Mouse (Mus musculus): ENCODE measurements at regions not wholly inside any gene's neighbourhood (a gene's known extent, or its start where the extent isn't known, plus 50 kb on each side); places are given as distances from the start of the nearest gene placed in this dataset.

GRCm38 (mm10) chr2:137981766-137982165, 274.6 kb upstream of the Btbd3 start:
- in situ Hi-C loops (cut with MboI, MseI), result no loop called here

- in situ Hi-C loops (cut with MboI, MseI), result no loop called here
Observed at GRCm38 (mm10) chr2:137977767-137978166, 278.6 kb upstream of the Btbd3 start.

DNA sequence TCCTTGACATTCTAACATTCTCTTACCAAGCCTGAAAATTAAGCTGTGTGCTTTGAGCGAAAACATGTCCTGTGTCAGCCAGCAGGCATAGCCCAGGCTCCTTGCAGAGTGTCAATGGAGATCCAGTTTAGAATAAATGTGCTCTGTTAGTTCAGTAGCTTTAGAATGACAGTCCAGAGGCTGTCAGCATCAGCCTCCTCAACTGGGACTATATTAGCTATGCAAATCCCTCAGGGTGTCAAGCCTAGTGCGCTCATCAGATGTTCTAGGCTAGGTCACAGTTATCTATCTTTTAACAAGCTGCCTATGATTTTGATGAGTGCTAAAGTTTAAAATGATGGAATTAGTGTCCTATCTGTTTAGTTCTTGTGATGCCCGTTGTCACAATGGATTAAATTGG, 281.7 kb upstream of the Btbd3 start:
- in situ Hi-C loops (cut with MboI, MseI), result no loop called here

DNA sequence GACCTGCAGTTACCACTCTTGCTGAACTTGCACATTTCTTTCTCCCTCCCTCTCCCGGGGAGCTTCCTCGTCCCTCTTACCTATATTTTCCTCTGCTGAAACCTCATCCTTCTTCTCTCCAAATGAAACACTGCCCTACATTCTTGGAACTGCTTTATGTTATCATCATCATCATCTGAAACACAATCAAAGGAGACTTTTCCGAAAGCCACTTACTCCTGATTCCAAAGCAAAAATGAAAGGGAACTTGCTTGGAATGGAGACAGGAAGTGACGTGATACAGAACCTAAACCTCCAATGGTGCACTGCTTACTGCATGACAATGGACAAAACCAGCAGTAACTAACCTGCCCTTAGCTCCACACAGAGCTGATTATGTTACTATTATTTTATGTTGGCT, 287.2 kb upstream of the Btbd3 start:
- in situ Hi-C loops (cut with MboI, MseI), result no loop called here

- in situ Hi-C loops (cut with MboI, MseI), result no loop called here
Observed at GRCm38 (mm10) chr2:137966460-137967076, 289.8 kb upstream of the Btbd3 start.

DNA sequence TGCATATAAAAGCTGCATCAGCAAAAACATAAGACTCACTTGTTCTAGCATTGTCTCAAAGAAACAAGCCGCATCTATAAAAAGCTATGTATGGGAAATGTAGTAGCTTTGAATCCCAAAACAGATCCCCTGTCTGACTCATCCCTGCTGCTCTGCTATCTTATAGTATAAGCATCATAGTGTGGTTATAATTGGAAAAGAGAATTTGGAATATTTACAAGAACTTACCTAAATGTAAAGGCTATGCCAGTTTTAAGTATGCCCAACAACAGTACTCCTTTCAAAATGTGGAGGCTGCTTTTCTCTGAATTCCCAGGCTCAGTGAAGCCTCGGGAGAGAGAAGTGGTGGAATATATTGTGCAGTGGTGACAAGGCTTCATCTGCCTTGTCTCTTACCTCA, 301.5 kb upstream of the Btbd3 start:
- in situ Hi-C loops (cut with MboI, MseI), result no loop called here

GRCm38 (mm10) chr2:137953144-137953543, 303.2 kb upstream of the Btbd3 start:
- in situ Hi-C loops (cut with MboI, MseI), result no loop called here

- in situ Hi-C loops (cut with MboI, MseI), result no loop called here
Observed at GRCm38 (mm10) chr2:137951942-137952341, 304.4 kb upstream of the Btbd3 start.

DNA sequence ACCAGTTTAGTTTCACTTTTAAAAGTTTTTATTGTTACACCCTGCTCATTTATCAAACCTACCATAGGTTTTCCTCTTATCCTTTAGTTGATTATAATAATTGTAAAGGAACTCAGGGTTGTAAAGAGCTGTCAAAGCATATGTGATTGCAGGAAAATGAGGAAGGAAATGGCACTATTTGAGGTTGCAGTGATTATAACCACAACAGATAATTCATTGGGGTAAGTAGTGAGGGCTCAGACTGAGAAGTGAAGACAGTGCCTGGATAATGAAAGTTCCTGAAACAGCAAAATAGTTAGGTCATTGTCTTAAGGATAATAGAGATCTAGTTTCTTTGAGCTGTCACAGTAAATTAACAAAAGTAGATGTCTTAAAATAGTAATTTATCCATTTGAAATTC, 305.4 kb upstream of the Btbd3 start:
- in situ Hi-C loops (cut with MboI, MseI), result no loop called here

GRCm38 (mm10) chr2:137942753-137943152, 313.6 kb upstream of the Btbd3 start:
- in situ Hi-C loops (cut with MboI, MseI), result loop anchor here (5.0 to 25.0 kb wide), 3 partner anchors 1130 to 1795 kb away; no protein-coding TSS in a partner anchor

- in situ Hi-C loops (cut with MboI, MseI), result loop anchor here (5.0 to 25.0 kb wide), 3 partner anchors 1127 to 1787 kb away; no protein-coding TSS in a partner anchor
Observed at GRCm38 (mm10) chr2:137939591-137939990, 316.8 kb upstream of the Btbd3 start.

DNA sequence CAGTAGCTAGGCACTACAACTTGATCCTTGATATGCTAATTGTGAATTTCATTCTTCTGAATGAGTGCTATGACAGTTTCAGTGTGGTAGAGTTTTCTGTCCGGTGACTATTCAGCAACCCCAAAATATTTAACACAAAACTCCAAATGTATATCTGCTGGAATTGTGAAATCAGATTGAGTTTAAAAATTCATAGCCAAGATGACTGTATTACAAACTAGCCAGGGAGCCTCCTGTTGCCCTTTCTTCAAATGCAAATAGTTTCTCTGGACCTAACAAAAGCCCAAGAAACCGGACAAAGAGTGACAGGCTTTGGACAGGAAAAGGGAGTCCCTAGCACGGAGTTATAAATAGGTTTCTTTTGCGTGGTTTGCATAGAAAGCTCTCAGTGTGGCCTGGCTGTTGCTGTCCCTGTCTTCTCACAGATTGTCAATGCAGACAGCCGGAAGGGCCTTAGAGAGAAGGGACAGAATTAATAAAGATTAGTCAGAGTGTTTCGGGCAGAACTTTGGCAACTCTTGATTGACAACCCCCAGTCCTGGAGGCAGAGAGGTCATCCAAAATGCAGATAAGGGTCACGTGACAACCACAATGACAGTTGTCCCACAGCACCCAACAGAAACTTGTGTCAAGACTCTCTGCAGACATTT, 317.4 kb upstream of the Btbd3 start:
- in situ Hi-C loops (cut with MboI, MseI), result loop anchor here (5.0 to 25.0 kb wide), 3 partner anchors 1127 to 1787 kb away; no protein-coding TSS in a partner anchor

DNA sequence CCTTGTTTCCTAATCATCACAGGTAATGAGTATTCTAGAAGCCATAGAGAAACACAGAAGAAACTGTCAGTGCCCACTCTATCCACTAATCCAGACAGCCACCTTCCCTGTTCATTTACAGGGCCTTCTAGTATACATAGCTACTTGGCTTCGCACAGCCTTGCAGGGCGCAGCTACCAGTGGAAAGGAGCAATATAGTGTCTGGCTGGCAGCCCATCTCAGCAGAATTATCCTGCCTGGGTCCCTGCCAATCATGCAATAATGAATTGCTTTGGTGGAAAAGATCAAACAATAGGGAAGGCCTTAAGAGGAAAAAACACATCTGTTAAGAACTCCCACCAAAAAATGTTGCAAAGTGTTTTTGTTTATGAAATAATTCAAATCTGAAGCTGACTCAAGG, 319.8 kb upstream of the Btbd3 start:
- in situ Hi-C loops (cut with MboI, MseI), result loop anchor here (5.0 to 25.0 kb wide), 3 partner anchors 1124 to 1784 kb away; no protein-coding TSS in a partner anchor

DNA sequence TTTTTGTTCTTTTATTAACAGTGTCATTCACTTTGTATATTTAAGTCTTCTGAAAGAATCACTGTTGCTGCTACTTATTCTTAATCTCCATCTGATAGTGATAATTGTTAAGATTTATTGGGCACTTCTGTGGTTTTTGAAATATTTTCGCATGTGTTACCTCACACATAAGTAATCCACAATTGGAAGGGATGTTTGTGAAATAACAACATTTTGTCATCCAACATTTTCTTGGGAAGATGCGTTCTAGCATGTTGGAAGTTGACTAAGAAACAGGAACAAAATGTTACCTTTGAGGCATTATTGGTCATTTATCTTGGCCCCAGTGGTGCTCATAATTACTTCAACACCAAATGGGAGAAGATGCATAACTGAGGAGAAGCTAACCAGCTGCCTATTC, 323.4 kb upstream of the Btbd3 start:
- in situ Hi-C loops (cut with MboI, MseI), result loop anchor here (25.0 kb wide), 2 partner anchors 1121 to 1446 kb away; no protein-coding TSS in a partner anchor

DNA sequence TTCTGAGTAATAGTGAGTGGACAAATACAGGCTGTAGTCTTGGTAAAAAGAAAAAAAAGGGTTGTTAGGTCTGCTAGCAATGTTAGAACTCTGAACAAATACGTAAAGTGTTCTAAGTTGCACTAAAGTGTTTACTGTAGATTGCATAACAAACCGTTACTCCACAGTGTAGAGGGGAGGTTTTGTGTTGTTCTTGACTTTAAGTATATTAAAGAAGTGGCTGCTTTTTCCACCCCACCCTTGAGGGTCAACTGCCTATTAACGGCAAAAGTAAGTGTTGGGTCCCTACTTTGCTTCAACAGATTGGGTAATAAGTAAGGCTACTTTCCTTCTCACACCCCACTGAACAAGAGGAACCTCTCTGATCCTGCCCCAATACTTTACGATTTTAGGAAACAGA, 323.9 kb upstream of the Btbd3 start:
- in situ Hi-C loops (cut with MboI, MseI), result loop anchor here (25.0 kb wide), 2 partner anchors 1120 to 1445 kb away; no protein-coding TSS in a partner anchor

- in situ Hi-C loops (cut with MboI, MseI), result loop anchor here (25.0 kb wide), 2 partner anchors 1113 to 1438 kb away; no protein-coding TSS in a partner anchor
Observed at GRCm38 (mm10) chr2:137925488-137925887, 330.9 kb upstream of the Btbd3 start.

DNA sequence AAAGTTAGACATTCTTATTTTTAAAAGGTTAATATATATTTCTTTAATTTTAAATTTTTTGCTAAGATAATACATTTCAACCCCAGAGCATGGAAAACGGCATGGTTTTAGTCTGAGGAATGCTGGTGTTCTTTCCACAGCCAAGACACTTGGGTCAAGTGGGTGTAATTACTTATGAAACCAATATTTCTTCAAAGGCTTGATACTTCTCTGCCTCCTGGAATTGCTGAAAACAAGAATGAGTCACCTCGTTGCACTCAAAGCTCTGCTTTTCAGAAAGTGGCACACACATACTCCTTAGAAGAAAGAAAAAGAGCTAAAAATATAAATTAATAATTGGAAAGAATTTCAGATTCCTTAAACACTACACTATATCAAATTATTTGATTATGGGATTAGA, 331.8 kb upstream of the Btbd3 start:
- in situ Hi-C loops (cut with MboI, MseI), result no loop called here

DNA sequence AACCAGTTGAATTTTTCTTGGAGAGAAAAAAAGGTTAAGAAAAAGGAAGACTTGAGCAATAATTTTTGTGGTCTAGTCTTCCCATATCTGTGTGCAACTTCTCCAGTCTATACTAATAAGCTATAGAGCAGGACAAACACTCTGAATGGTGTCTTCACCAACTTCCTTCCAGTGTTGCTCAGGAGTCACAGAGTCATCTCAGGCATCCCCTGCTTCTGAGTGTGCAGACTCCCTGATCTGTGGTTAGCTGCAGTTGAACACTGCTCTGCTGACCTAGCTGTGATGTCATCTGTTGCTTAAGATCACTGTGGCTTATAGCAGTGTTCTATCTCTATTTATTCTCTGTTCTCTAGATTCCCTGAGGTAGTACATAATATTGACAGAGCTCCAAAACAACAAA, 357.9 kb upstream of the Btbd3 start:
- in situ Hi-C loops (cut with MboI, MseI), result no loop called here

DNA sequence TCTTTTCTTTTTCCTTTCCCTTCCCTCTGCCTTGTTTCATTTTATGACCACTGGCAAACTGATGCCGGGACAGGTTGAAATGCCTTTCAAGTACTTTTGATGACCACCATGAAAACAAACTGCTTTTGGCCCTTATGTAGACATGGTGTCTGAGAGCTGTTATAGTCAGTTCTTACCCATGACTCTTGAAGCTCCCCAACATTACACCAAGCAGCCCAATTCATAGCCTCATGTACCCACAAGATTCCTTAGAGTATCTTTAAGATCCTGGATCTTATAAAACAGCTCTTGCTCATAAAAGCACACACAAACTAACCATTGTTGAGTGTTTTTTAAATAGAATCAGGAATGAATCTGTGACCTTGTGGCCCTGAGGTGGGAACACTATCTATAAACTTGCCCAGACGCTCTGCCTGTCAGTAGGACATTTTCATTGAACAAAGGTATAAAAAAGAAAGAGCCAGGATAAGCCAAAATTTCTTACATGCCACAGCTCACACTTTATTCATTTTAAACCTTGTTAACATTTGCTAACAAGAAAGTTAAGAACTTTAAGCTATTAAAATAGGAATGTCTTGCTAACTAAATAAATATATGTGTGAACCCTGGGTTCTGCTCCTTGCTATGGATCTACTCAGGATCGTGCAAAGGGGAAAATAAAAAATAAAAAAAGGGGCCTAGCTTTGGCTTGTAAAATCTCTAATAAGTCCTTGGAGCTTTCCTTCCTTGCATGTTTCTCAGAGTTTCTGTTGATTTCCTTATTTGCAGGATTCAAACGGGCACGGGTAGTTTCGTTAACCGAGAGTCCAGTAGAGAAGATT, 375.9 kb upstream of the Btbd3 start:
- in situ Hi-C loops (cut with MboI, MseI), result loop anchor here in 1 of 2 experiments (10.0 kb wide), 1 partner anchor 404 kb away; no protein-coding TSS in a partner anchor

- in situ Hi-C loops (cut with MboI, MseI), result no loop called here
Observed at GRCm38 (mm10) chr2:137869676-137870075, 386.7 kb upstream of the Btbd3 start.

- in situ Hi-C loops (cut with MboI, MseI), result no loop called here
Observed at GRCm38 (mm10) chr2:137854494-137854893, 401.9 kb upstream of the Btbd3 start.

All from T-helper 17 cell (primary cell).